Mouse (Mus musculus) liver, embryonic 14.5 days (tissue): ENCODE data around the gene Sh3pxd2a.

ENCODE experiments used
- CTCF ChIP-seq: IDR thresholded peaks from 2 replicates; pipeline ENCODE4 v1.5.1; 2016; ENCODE audit warnings: antibody characterized with exemption, low read depth, control low read depth
- EP300 ChIP-seq: IDR thresholded peaks from 2 replicates; pipeline ENCODE4 v1.6.1; 2016; ENCODE audit warnings: antibody characterized with exemption, low read depth

- TF ChIP-seq CTCF: no peak
- TF ChIP-seq EP300: no peak
Observed at GRCm38 (mm10) chr19:47413458-47414005, 50.7 kb downstream of the Sh3pxd2a start.
